Mouse (Mus musculus): Measurements from ENCODE around the gene Ier2. TPM values are rescaled to one million over a fixed set of nuclear protein-coding genes. Genes with fewer than 3 reads are reported as not detected.

Gene Ier2
- 140 and 148 TPM in 2 replicates for polyA plus RNA-seq (2016; fragmentation: Nextera tagmentation; extraction: Ambion mirVana)

- Histone ChIP-seq H3K4me3 (peak within 1 kb of the TSS; percentile 99), H3K4me1 (peaks cover 54% of the 10 kb centered on the region), H3K36me3 (replicated peaks) (peaks cover 11% of the 10 kb centered on the region; the same call in 1 of the 2 replicates), H3K27ac (replicated peaks) (peak within 1 kb of the TSS; percentile 96), H3K27me3 (replicated peaks; ENCODE audit: low read depth, poor library complexity, severe bottlenecking) (no peaks in the 10 kb centered on the region), H3K9me3 (no peaks in the 10 kb centered on the region)
- under 1% methylated on average over 27 of the region's 27 CpGs for WGBS
- DNase-seq (ENCODE audit: low spot score) = peak; percentile 96
Measured at GRCm38 (mm10) chr8:84662581-84663065, at the start of gene Ier2. Gene Ier2 (minus strand): TSS chr8:84662852.

GRCm38 (mm10) chr8:84711933-84712758, 49.5 kb upstream of the Ier2 start:
- Histone ChIP-seq H3K4me3 (peak overlapping the region; percentile 39; the same call in 1 of the 2 replicates), H3K27me3 (replicated peaks; ENCODE audit: low read depth, poor library complexity, severe bottlenecking) (peaks cover 100% of the 10 kb centered on the region), H3K4me1 (peaks cover 73% of the 10 kb centered on the region)

GRCm38 (mm10) chr8:84711312-84711711, 48.7 kb upstream of the Ier2 start:
- Histone ChIP-seq H3K9me3 (no peaks in the 10 kb centered on the region), H3K27me3 (replicated peaks; ENCODE audit: low read depth, poor library complexity, severe bottlenecking) (peaks cover 100% of the 10 kb centered on the region), H3K27ac (replicated peaks) (peak overlapping the region; percentile 84), H3K4me1 (peaks cover 74% of the 10 kb centered on the region), H3K36me3 (replicated peaks) (no peaks in the 10 kb centered on the region), H3K4me3 (0 out of 2 replicates have a peak overlapping the region, but pooled peaks have one; percentile 3)
- 45% methylated on average over 3 of the region's 3 CpGs for WGBS
- DNase-seq (ENCODE audit: low spot score) = no peak

More at GRCm38 (mm10) chr8:84711933-84712758, 49.5 kb upstream of the Ier2 start:
- H3K36me3 ChIP-seq (replicated peaks) = no peaks in the 10 kb centered on the region
- H3K9me3 ChIP-seq = no peaks in the 10 kb centered on the region
- peak overlapping the region; percentile 84 for H3K27ac ChIP-seq (replicated peaks)
- DNase-seq (ENCODE audit: low spot score) = peak; percentile 66
- WGBS = 16% methylated on average over 11 of the region's 11 CpGs

- Histone ChIP-seq H3K36me3 (replicated peaks) (no peaks in the 10 kb centered on the region), H3K27ac (replicated peaks) (no peak overlapping the region), H3K4me3 (no peak overlapping the region), H3K9me3 (no peaks in the 10 kb centered on the region), H3K27me3 (replicated peaks; ENCODE audit: low read depth, poor library complexity, severe bottlenecking) (peaks cover 98% of the 10 kb centered on the region), H3K4me1 (peaks cover 74% of the 10 kb centered on the region)
- no peak for DNase-seq (ENCODE audit: low spot score)
- 94% methylated on average over 1 of the region's 1 CpGs for WGBS
Measured at GRCm38 (mm10) chr8:84709931-84710330, 47.3 kb upstream of the Ier2 start.

GRCm38 (mm10) chr8:84708774-84709475, 46.3 kb upstream of the Ier2 start:
- Histone ChIP-seq H3K27ac (replicated peaks) (no peak overlapping the region), H3K9me3 (no peaks in the 10 kb centered on the region), H3K4me3 (no peak overlapping the region; the same call in 1 of the 2 replicates), H3K4me1 (peaks cover 75% of the 10 kb centered on the region), H3K36me3 (replicated peaks) (no peaks in the 10 kb centered on the region), H3K27me3 (replicated peaks; ENCODE audit: low read depth, poor library complexity, severe bottlenecking) (peaks cover 98% of the 10 kb centered on the region)
- DNase-seq (ENCODE audit: low spot score) = peak; percentile 91
- 13% methylated on average over 12 of the region's 12 CpGs for WGBS

GRCm38 (mm10) chr8:84708071-84708541, 45.5 kb upstream of the Ier2 start:
- peaks cover 73% of the 10 kb centered on the region for H3K4me1 ChIP-seq
- peaks cover 98% of the 10 kb centered on the region for H3K27me3 ChIP-seq (replicated peaks; ENCODE audit: low read depth, poor library complexity, severe bottlenecking)
- 2% methylated on average over 15 of the region's 15 CpGs for WGBS
- H3K36me3 ChIP-seq (replicated peaks) = no peaks in the 10 kb centered on the region
- peak overlapping the region; percentile 45 for H3K4me3 ChIP-seq
- H3K27ac ChIP-seq (replicated peaks) = peak overlapping the region; percentile 70
- H3K9me3 ChIP-seq = no peaks in the 10 kb centered on the region
- no peak for DNase-seq (ENCODE audit: low spot score)

GRCm38 (mm10) chr8:84707267-84707883, 44.7 kb upstream of the Ier2 start:
- 1% methylated on average over 22 of the region's 22 CpGs for WGBS
- peak; percentile 50 for DNase-seq (ENCODE audit: low spot score)
- peak overlapping the region; percentile 70 for H3K27ac ChIP-seq (replicated peaks)
- peak overlapping the region; percentile 45 for H3K4me3 ChIP-seq
- H3K4me1 ChIP-seq = peaks cover 65% of the 10 kb centered on the region
- H3K27me3 ChIP-seq (replicated peaks; ENCODE audit: low read depth, poor library complexity, severe bottlenecking) = peaks cover 98% of the 10 kb centered on the region
- no peaks in the 10 kb centered on the region for H3K36me3 ChIP-seq (replicated peaks)
- H3K9me3 ChIP-seq = no peaks in the 10 kb centered on the region

GRCm38 (mm10) chr8:84706610-84707266, 44.1 kb upstream of the Ier2 start:
- H3K36me3 ChIP-seq (replicated peaks) = no peaks in the 10 kb centered on the region
- peak overlapping the region; percentile 70 for H3K27ac ChIP-seq (replicated peaks)
- H3K9me3 ChIP-seq = no peaks in the 10 kb centered on the region
- H3K4me3 ChIP-seq = peak overlapping the region; percentile 45
- H3K4me1 ChIP-seq = peaks cover 62% of the 10 kb centered on the region
- WGBS = 1% methylated on average over 45 of the region's 45 CpGs
- H3K27me3 ChIP-seq (replicated peaks; ENCODE audit: low read depth, poor library complexity, severe bottlenecking) = peaks cover 98% of the 10 kb centered on the region
- DNase-seq (ENCODE audit: low spot score) = peak; percentile 67

- H3K4me3 ChIP-seq = peak overlapping the region; percentile 51; the same call in 1 of the 2 replicates
- peaks cover 98% of the 10 kb centered on the region for H3K27me3 ChIP-seq (replicated peaks; ENCODE audit: low read depth, poor library complexity, severe bottlenecking)
- no peaks in the 10 kb centered on the region for H3K9me3 ChIP-seq
- DNase-seq (ENCODE audit: low spot score) = no peak
- WGBS = under 1% methylated on average over 12 of the region's 12 CpGs
- H3K27ac ChIP-seq (replicated peaks) = no peak overlapping the region
- no peaks in the 10 kb centered on the region for H3K36me3 ChIP-seq (replicated peaks)
- peaks cover 63% of the 10 kb centered on the region for H3K4me1 ChIP-seq
Measured at GRCm38 (mm10) chr8:84705960-84706359, 43.3 kb upstream of the Ier2 start.

- H3K4me3 ChIP-seq = peak overlapping the region; percentile 51
- no peaks in the 10 kb centered on the region for H3K9me3 ChIP-seq
- peaks cover 2% of the 10 kb centered on the region for H3K36me3 ChIP-seq (replicated peaks)
- H3K27me3 ChIP-seq (replicated peaks; ENCODE audit: low read depth, poor library complexity, severe bottlenecking) = peaks cover 98% of the 10 kb centered on the region
- WGBS = 3% methylated on average over 61 of the region's 61 CpGs
- peaks cover 64% of the 10 kb centered on the region for H3K4me1 ChIP-seq
- H3K27ac ChIP-seq (replicated peaks) = peak overlapping the region; percentile 57
- DNase-seq (ENCODE audit: low spot score) = peak; percentile 60
Measured at GRCm38 (mm10) chr8:84704867-84705831, 42.5 kb upstream of the Ier2 start.

- H3K4me1 ChIP-seq = peaks cover 63% of the 10 kb centered on the region
- H3K4me3 ChIP-seq = peak overlapping the region; percentile 51
- DNase-seq (ENCODE audit: low spot score) = peak; percentile 89
- peaks cover 10% of the 10 kb centered on the region for H3K36me3 ChIP-seq (replicated peaks)
- no peaks in the 10 kb centered on the region for H3K9me3 ChIP-seq
- under 1% methylated on average over 16 of the region's 16 CpGs for WGBS
- peaks cover 96% of the 10 kb centered on the region for H3K27me3 ChIP-seq (replicated peaks; ENCODE audit: low read depth, poor library complexity, severe bottlenecking)
- no peak overlapping the region for H3K27ac ChIP-seq (replicated peaks)
Measured at GRCm38 (mm10) chr8:84704356-84704755, 41.7 kb upstream of the Ier2 start.

All from embryonic facial prominence, embryonic 10.5 days (tissue).